Mouse (Mus musculus) lung, embryonic 14.5 days (tissue): ENCODE measurements at regions not wholly inside any gene's neighbourhood (a gene's known extent, or its start where the extent isn't known, plus 50 kb on each side); places are given as distances from the start of the nearest gene placed in this dataset.

ENCODE experiments used
- ATAC-seq: fragments of 200-750 bp; cut with Nextera tagmentation; 2 replicates; pipeline ENCODE4 v1.8.0; 2017; ENCODE audit warnings: mild to moderate bottlenecking, moderate TSS enrichment, moderate library complexity; ENCODE audit not compliant: insufficient read depth
- DNase-seq: peaks from one replicate; pipeline ENCODE4 v3.0.0-alpha.2; 2015
- H3K27ac ChIP-seq: fragments of 300-500 bp; sonication (generic); 2 replicates; pipeline ENCODE4 v1.5.1; 2014; ENCODE audit warnings: low read depth, mild to moderate bottlenecking, moderate library complexity
- H3K27me3 ChIP-seq: fragments of 300-500 bp; sonication (generic); 2 replicates; pipeline ENCODE4 v1.6.1; 2014; ENCODE audit warnings: low read length, control low read depth; ENCODE audit not compliant: insufficient read depth
- H3K36me3 ChIP-seq: fragments of 300-500 bp; sonication (generic); 2 replicates; pipeline ENCODE4 v1.6.1; 2014; ENCODE audit warnings: control low read depth; ENCODE audit not compliant: insufficient read depth
- H3K4me1 ChIP-seq: fragments of 300-500 bp; sonication (generic); 2 replicates; pipeline ENCODE4 v1.6.1; 2014; ENCODE audit warnings: antibody characterized with exemption, control low read depth; ENCODE audit not compliant: insufficient read depth
- H3K4me2 ChIP-seq: fragments of 300-500 bp; sonication (generic); 2 replicates; pipeline ENCODE4 v1.6.1; 2014; ENCODE audit warnings: mild to moderate bottlenecking
- H3K4me3 ChIP-seq: fragments of 300-500 bp; sonication (generic); 2 replicates; pipeline ENCODE4 v1.5.1; 2014; ENCODE audit warnings: low read depth, low read length
- H3K9ac ChIP-seq: fragments of 300-500 bp; sonication (generic); 2 replicates; pipeline ENCODE4 v1.6.1; 2014
- H3K9me3 ChIP-seq: fragments of 300-500 bp; sonication (generic); 2 replicates; pipeline ENCODE4 v1.6.1; 2016; ENCODE audit warnings: low read depth, low read length, control low read depth
- CTCF ChIP-seq: IDR thresholded peaks from 2 replicates; pipeline ENCODE4 v1.5.1; 2016; ENCODE audit warnings: antibody characterized with exemption, low read depth
- WGBS: fragments of 180-500 bp; shearing (Covaris S2); extraction: QIAGEN DNeasy Blood & Tissue Kit; methylation state at CpG from one replicate; pipeline ENCODE4 v1.1.7; 2014; 5-methylcytosine and 5-hydroxymethylcytosine counted together

DNA sequence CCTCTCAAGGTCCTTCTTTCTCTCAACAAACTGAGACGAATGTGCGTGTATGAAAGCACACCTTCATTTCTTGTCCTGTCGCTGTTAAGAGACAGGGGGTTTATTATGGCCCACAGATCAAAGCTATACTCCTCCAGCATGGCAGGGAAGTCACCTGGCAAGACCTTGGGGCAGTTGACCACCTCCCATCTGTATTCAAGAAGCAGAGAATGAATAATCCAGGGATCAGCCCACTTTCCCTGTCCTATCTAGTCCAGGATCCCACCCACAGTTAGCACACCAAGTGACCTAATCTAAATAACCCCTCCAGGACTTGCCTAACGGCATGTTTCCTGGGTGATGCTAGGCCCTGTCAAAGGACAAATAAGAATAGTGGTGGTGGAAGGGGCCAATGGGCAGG, 269.9 kb downstream of the 1700009N14Rik start:
- no peak for DNase-seq
- H3K4me2 ChIP-seq, result no peak overlapping the region
- H3K36me3 ChIP-seq, result no peaks in the 10 kb centered on the region
- WGBS, result 76% methylated on average over 4 of the region's 4 CpGs
- no peak for ATAC-seq
- no peak overlapping the region for H3K4me3 ChIP-seq
- no peak overlapping the region for H3K9ac ChIP-seq
- H3K9me3 ChIP-seq, result no peaks in the 10 kb centered on the region
- no peak overlapping the region for H3K27ac ChIP-seq
- no peaks in the 10 kb centered on the region for H3K4me1 ChIP-seq
- H3K27me3 ChIP-seq, result no peaks in the 10 kb centered on the region
- no peak for TF ChIP-seq CTCF

DNA sequence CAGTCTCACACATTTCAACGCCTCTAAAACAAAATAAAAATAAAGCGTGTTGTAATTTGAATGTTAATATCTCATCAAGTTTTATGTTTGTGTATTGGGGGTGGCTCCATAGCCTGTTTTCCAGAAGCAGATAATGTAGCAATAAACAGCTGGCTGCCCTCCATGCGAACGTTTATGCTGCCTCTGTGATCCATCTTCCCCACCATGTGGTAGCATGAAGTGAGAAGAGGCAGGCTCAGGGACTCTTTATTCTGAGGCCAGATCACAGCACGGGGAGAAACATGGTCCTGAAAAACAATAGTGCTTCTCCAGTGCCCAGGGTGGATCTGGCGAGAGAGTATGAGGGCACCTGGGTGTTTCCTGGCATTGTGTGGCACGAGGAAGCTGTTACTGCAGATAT, 271.4 kb downstream of the 1700009N14Rik start:
- Histone ChIP-seq H3K9me3 (no peaks in the 10 kb centered on the region), H3K27me3 (no peaks in the 10 kb centered on the region), H3K4me1 (no peaks in the 10 kb centered on the region), H3K27ac (no peak overlapping the region), H3K9ac (no peak overlapping the region), H3K36me3 (no peaks in the 10 kb centered on the region), H3K4me2 (no peak overlapping the region), H3K4me3 (no peak overlapping the region)
- no peak for DNase-seq
- TF ChIP-seq CTCF, result no peak
- no peak for ATAC-seq
- 63% methylated on average over 7 of the region's 7 CpGs for WGBS

DNA sequence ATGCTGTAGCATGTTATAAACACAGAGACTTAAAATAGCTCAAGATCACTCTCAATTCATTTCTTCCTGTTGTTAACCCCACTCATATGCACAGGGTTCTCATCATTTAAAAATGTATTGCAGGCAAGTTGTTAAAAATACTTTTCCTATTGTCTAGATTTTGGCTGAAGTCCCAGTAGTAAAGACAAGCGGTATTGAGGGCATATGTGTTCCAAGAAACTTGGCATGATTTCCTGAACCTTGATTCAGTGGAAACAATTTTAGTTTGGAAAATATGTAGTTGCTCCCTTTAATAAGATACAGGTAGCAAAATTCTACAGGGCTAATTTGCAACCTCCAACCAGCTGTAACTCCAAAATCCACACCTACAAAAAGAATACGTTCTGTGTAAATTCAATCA, 315.5 kb downstream of the 1700009N14Rik start:
- peak; percentile 52 for DNase-seq
- H3K36me3 ChIP-seq, result no peaks in the 10 kb centered on the region
- no peaks in the 10 kb centered on the region for H3K4me1 ChIP-seq
- H3K9me3 ChIP-seq, result no peaks in the 10 kb centered on the region
- no peak overlapping the region for H3K9ac ChIP-seq
- WGBS, result 64% methylated on average over 2 of the region's 2 CpGs
- H3K27ac ChIP-seq, result no peak overlapping the region
- no peak for TF ChIP-seq CTCF
- ATAC-seq, result no peak
- no peak overlapping the region for H3K4me2 ChIP-seq
- no peaks in the 10 kb centered on the region for H3K27me3 ChIP-seq
- H3K4me3 ChIP-seq, result no peak overlapping the region

- Histone ChIP-seq H3K4me1 (no peaks in the 10 kb centered on the region), H3K9ac (no peak overlapping the region), H3K4me2 (no peak overlapping the region), H3K36me3 (no peaks in the 10 kb centered on the region), H3K4me3 (no peak overlapping the region), H3K9me3 (no peaks in the 10 kb centered on the region), H3K27ac (no peak overlapping the region), H3K27me3 (no peaks in the 10 kb centered on the region)
- 75% methylated on average over 5 of the region's 5 CpGs for WGBS
- TF ChIP-seq CTCF, result no peak
- no peak for DNase-seq
- ATAC-seq, result no peak
Observed at GRCm38 (mm10) chr4:39791096-39791495, 341.0 kb downstream of the 1700009N14Rik start.

DNA sequence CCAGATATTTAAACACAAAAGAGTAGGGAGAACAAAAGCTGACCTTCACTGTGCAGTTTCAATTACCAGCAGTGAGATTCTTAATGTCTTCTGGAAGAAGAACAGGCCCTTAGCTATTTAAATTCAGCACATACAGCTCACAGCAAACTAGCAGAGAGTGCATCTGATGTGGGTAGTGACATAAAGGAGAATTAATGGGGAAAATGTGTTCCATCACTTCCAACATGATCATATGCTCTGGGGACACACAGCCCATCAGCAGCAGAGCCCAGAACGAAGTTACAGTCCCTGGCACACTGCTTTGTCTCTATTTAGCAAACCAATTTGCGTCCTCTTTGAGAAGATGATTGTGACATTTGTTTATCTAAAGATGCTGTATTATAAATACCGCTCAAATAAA, 332.9 kb upstream of the Aco1 start:
- ATAC-seq (no peak), DNase-seq (no peak)
- Histone ChIP-seq H3K9me3 (no peaks in the 10 kb centered on the region), H3K4me2 (no peak overlapping the region), H3K9ac (no peak overlapping the region), H3K27me3 (no peaks in the 10 kb centered on the region), H3K4me3 (no peak overlapping the region), H3K36me3 (no peaks in the 10 kb centered on the region), H3K27ac (no peak overlapping the region), H3K4me1 (no peaks in the 10 kb centered on the region)
- WGBS, result 48% methylated on average over 3 of the region's 3 CpGs
- TF ChIP-seq CTCF, result no peak

DNA sequence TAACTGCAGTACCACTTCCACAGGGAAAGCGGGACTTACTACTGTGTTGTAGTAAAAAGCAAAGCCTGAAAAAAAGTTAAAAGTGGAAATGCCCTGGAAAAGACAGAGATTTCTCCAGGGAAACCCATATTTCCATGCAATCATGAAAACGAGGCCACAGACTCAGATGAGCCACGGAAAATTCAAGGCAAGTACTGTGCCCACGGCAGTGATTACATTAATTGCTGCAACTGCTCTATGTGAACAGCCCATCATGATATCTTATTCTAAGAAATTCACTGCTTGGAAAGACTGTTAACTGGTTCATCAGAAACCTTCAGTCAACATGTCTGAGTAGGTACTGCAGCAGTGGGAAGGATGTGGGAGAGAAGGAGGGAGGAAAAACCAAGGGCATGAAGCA, 330.1 kb upstream of the Aco1 start:
- H3K27ac ChIP-seq, result no peak overlapping the region
- H3K9ac ChIP-seq, result no peak overlapping the region
- H3K4me1 ChIP-seq, result no peaks in the 10 kb centered on the region
- no peak for ATAC-seq
- H3K36me3 ChIP-seq, result no peaks in the 10 kb centered on the region
- no peak overlapping the region for H3K4me3 ChIP-seq
- no peak overlapping the region for H3K4me2 ChIP-seq
- WGBS, result 80% methylated on average over 4 of the region's 4 CpGs
- no peaks in the 10 kb centered on the region for H3K27me3 ChIP-seq
- no peaks in the 10 kb centered on the region for H3K9me3 ChIP-seq
- no peak for DNase-seq
- no peak for TF ChIP-seq CTCF

DNA sequence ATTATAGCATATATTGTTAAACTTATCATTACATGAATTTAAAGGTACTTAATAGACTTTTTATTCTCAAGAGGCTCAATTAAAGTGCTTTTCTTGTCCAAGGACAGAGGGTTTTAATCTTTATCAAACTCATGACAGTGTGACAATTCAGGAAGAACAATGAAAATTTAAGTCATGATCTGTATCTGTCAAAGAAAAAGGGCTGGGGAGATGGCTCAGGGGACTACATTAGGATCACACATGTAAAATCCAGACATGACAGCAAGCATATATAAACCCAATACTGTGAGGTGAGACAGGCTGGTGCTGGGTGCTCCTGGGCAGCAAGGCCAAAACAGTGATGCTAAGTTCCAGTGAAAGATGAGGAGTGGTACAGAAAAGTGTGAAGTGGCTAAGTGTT, 327.3 kb upstream of the Aco1 start:
- no peak overlapping the region for H3K4me3 ChIP-seq
- no peak overlapping the region for H3K9ac ChIP-seq
- no peak for DNase-seq
- no peaks in the 10 kb centered on the region for H3K9me3 ChIP-seq
- no peak for ATAC-seq
- H3K27ac ChIP-seq, result no peak overlapping the region
- TF ChIP-seq CTCF, result no peak
- no peaks in the 10 kb centered on the region for H3K36me3 ChIP-seq
- H3K27me3 ChIP-seq, result no peaks in the 10 kb centered on the region
- H3K4me2 ChIP-seq, result no peak overlapping the region
- no peaks in the 10 kb centered on the region for H3K4me1 ChIP-seq

GRCm38 (mm10) chr4:39817675-39818074, 325.2 kb upstream of the Aco1 start:
- ATAC-seq, result no peak
- TF ChIP-seq CTCF, result no peak
- H3K36me3 ChIP-seq, result no peaks in the 10 kb centered on the region
- no peak overlapping the region for H3K27ac ChIP-seq
- no peak overlapping the region for H3K9ac ChIP-seq
- H3K9me3 ChIP-seq, result no peaks in the 10 kb centered on the region
- no peaks in the 10 kb centered on the region for H3K4me1 ChIP-seq
- H3K4me2 ChIP-seq, result no peak overlapping the region
- no peaks in the 10 kb centered on the region for H3K27me3 ChIP-seq
- 79% methylated on average over 4 of the region's 4 CpGs for WGBS
- no peak for DNase-seq
- no peak overlapping the region for H3K4me3 ChIP-seq
